In the genomic region with DNA sequence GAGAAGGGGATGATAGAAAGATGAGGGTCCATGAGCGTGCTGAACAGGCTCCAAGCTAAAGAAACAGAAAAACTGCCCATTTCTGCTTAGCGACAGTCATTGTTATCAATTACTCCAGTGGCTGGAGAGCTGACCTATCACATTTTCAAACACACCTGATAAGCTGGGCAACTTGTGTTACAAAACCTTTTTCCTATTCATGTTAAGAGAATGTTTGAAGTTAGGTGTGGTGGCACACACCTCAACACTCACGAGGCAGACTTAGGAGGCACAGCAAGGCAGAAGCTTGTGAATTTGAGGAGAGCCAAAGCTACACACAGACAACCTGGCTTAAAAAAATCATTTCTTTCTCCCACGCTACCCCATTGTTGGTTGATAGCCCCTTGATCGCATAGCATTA, we compare ENCODE assay signal across 26 mouse cellular contexts. TPM values are rescaled to one million over a fixed set of nuclear protein-coding genes. Genes with fewer than 3 reads are reported as not detected.
DNase-seq lines count a peak whose midpoint lies in the region; ATAC-seq and TF ChIP-seq lines count a peak whose summit lies in the region.
"Had no signal": no experiment of that assay in that cellular context is flagged by ENCODE, and none has a peak within 500 bp of the region (broad histone marks: within the 10 kb centered on the region; RNA-seq: fewer than 3 reads in every experiment).

No protein-coding gene starts in this region.

- H3K4me1 ChIP-seq in lung, postnatal 0 days (ENCODE audit: insufficient read depth, low read depth, low read length): no peaks in the 10 kb centered on the region
- H3K4me1 ChIP-seq in stomach, embryonic 16.5 days (ENCODE audit: control insufficient read depth, insufficient read depth, low read length): no peaks in the 10 kb centered on the region
- H3K4me1 ChIP-seq in hindbrain, postnatal 0 days (ENCODE audit: insufficient read depth, low read length): no peaks in the 10 kb centered on the region
- H3K4me1 ChIP-seq: embryonic facial prominence, embryonic 10.5 days; embryonic facial prominence, embryonic 12.5 days; forebrain, embryonic 13.5 days; forebrain, embryonic 15.5 days had no signal

- H3K4me2 ChIP-seq in lung, postnatal 0 days (replicated peaks; ENCODE audit: low read depth, low read length): no peak overlapping the region
- H3K4me2 ChIP-seq in stomach, embryonic 16.5 days (ENCODE audit: low read depth, low read length): no peak overlapping the region
- no peak overlapping the region for H3K4me2 ChIP-seq in hindbrain, postnatal 0 days (ENCODE audit: low read depth, low read length)
- H3K4me2 ChIP-seq: embryonic facial prominence, embryonic 12.5 days; forebrain, embryonic 13.5 days; forebrain, embryonic 15.5 days had no signal

- TF ChIP-seq CTCF in lung, postnatal 0 days (IDR thresholded peaks at IDR 0.05): no peak
- no peak for TF ChIP-seq CTCF in hindbrain, postnatal 0 days (IDR thresholded peaks at IDR 0.05; ENCODE audit: low read depth)

- no peak for ATAC-seq in lung, postnatal 0 days
- ATAC-seq in stomach, embryonic 16.5 days (ENCODE audit: insufficient read depth, low FRiP score): peak; percentile 73; the same call in 1 of the 2 replicates
- no peak for ATAC-seq in hindbrain, postnatal 0 days
- ATAC-seq: activated CD4-positive, CD25-positive, alpha-beta regulatory T cell, adult 4 months; CD4-positive, CD25-positive, alpha-beta regulatory T cell, adult 4 months; forebrain, embryonic 13.5 days; forebrain, embryonic 15.5 days; Patski had no signal

- H3K4me3 ChIP-seq in lung, postnatal 0 days (ENCODE audit: low read depth, low read length): no peak overlapping the region
- no peak overlapping the region for H3K4me3 ChIP-seq in stomach, embryonic 16.5 days (replicated peaks; ENCODE audit: low read length)
- H3K4me3 ChIP-seq in hindbrain, postnatal 0 days (ENCODE audit: low read length): no peak overlapping the region
- H3K4me3 ChIP-seq: embryonic facial prominence, embryonic 10.5 days; embryonic facial prominence, embryonic 12.5 days; forebrain, embryonic 13.5 days; forebrain, embryonic 15.5 days had no signal

- H3K36me3 ChIP-seq in lung, postnatal 0 days (ENCODE audit: insufficient read depth, low read length): no peaks in the 10 kb centered on the region
- H3K36me3 ChIP-seq in stomach, embryonic 16.5 days (ENCODE audit: control insufficient read depth, insufficient read depth, low read length): no peaks in the 10 kb centered on the region
- H3K36me3 ChIP-seq in hindbrain, postnatal 0 days (ENCODE audit: insufficient read depth, low read length): no peaks in the 10 kb centered on the region
- H3K36me3 ChIP-seq: embryonic facial prominence, embryonic 12.5 days; forebrain, embryonic 15.5 days had no signal

- no peak for TF ChIP-seq EP300 in lung, postnatal 0 days (IDR thresholded peaks at IDR 0.05)

- H3K9me3 ChIP-seq in lung, postnatal 0 days (ENCODE audit: low read length): no peaks in the 10 kb centered on the region
- no peaks in the 10 kb centered on the region for H3K9me3 ChIP-seq in stomach, embryonic 16.5 days (replicated peaks; ENCODE audit: control insufficient read depth, low read length)
- H3K9me3 ChIP-seq in hindbrain, postnatal 0 days (ENCODE audit: low read length): no peaks in the 10 kb centered on the region
- H3K9me3 ChIP-seq: embryonic facial prominence, embryonic 10.5 days; embryonic facial prominence, embryonic 12.5 days; forebrain, embryonic 13.5 days; forebrain, embryonic 15.5 days; G1E had no signal

- no peaks in the 10 kb centered on the region for H3K27me3 ChIP-seq in lung, postnatal 0 days (replicated peaks; ENCODE audit: insufficient read depth, low read length)
- H3K27me3 ChIP-seq in stomach, embryonic 16.5 days (ENCODE audit: control insufficient read depth, insufficient read depth, low read length): no peaks in the 10 kb centered on the region
- no peaks in the 10 kb centered on the region for H3K27me3 ChIP-seq in hindbrain, postnatal 0 days (ENCODE audit: insufficient read depth, low read length)
- H3K27me3 ChIP-seq: CH12.LX; embryonic facial prominence, embryonic 12.5 days; forebrain, embryonic 13.5 days; forebrain, embryonic 15.5 days; Patski had no signal

- H3K9ac ChIP-seq in lung, postnatal 0 days (replicated peaks; ENCODE audit: low read depth): no peak overlapping the region
- no peak overlapping the region for H3K9ac ChIP-seq in stomach, embryonic 16.5 days (ENCODE audit: low read length)
- no peak overlapping the region for H3K9ac ChIP-seq in hindbrain, postnatal 0 days (replicated peaks; ENCODE audit: low read length)
- H3K9ac ChIP-seq: embryonic facial prominence, embryonic 12.5 days; forebrain, embryonic 13.5 days; forebrain, embryonic 15.5 days had no signal

- peak; percentile 25 for DNase-seq in lung, postnatal 0 days (ENCODE audit: low spot score)
- DNase-seq in lung, postnatal 36 days: no peak
- no peak for DNase-seq in hindbrain, postnatal 0 days (ENCODE audit: low spot score)
- no peak for DNase-seq in right cerebral cortex, adult 18-20 months
- DNase-seq: adrenal gland, adult 8-10 months; adrenal gland, postnatal 14 days; adrenal gland, postnatal 36 days; B cell, adult 2 months; cerebellum, adult 11-12 months; cerebellum, adult 2 months; cerebellum, adult 9-10 months; cerebellum, postnatal 10 days; cerebellum, postnatal 25 days had no signal

- WGBS in lung, postnatal 0 days: 84% methylated on average over 5 of the region's 5 CpGs
- 65% methylated on average over 5 of the region's 5 CpGs for WGBS in stomach, embryonic 16.5 days
- 94% methylated on average over 5 of the region's 5 CpGs for WGBS in hindbrain, postnatal 0 days

- no peak overlapping the region for H3K27ac ChIP-seq in lung, postnatal 0 days (ENCODE audit: low read length)
- peak overlapping the region; percentile 66; the same call in 1 of the 2 replicates for H3K27ac ChIP-seq in stomach, embryonic 16.5 days (ENCODE audit: low read length)
- H3K27ac ChIP-seq in hindbrain, postnatal 0 days: no peak overlapping the region
- H3K27ac ChIP-seq: embryonic facial prominence, embryonic 10.5 days; embryonic facial prominence, embryonic 12.5 days; forebrain, embryonic 13.5 days; forebrain, embryonic 15.5 days had no signal

RNA-seq across cellular contexts. Expression of a gene that starts 50.9 kb away (rescaled TPM):
- polyA plus RNA-seq in lung, postnatal 0 days (2015; fragmentation: Nextera tagmentation; extraction: Ambion mirVana): not detected in 2 replicates
- not detected in 2 replicates for polyA plus RNA-seq in stomach, embryonic 16.5 days (2015; fragmentation: Nextera tagmentation; extraction: Ambion mirVana)
- not detected in 2 replicates for total RNA-seq in hindbrain, postnatal 0 days (2014; rRNA removed)
- polyA plus RNA-seq in hindbrain, postnatal 0 days (2015; fragmentation: Nextera tagmentation; extraction: Ambion mirVana): not detected in 2 replicates
- total RNA-seq: adrenal gland, adult 18-20 months; adrenal gland, adult 8-10 months; adrenal gland, postnatal 14 days; adrenal gland, postnatal 36 days; G1E had no signal
- polyA plus RNA-seq: activated CD4-positive, CD25-positive, alpha-beta regulatory T cell, adult 4 months; CD4-positive, CD25-positive, alpha-beta regulatory T cell, adult 4 months; embryonic facial prominence, embryonic 10.5 days; embryonic facial prominence, embryonic 12.5 days; embryonic facial prominence, embryonic 14.5 days; forebrain, embryonic 11.5 days; forebrain, embryonic 13.5 days; forebrain, embryonic 15.5 days; G1E; Patski had no signal
